In the genomic region with DNA sequence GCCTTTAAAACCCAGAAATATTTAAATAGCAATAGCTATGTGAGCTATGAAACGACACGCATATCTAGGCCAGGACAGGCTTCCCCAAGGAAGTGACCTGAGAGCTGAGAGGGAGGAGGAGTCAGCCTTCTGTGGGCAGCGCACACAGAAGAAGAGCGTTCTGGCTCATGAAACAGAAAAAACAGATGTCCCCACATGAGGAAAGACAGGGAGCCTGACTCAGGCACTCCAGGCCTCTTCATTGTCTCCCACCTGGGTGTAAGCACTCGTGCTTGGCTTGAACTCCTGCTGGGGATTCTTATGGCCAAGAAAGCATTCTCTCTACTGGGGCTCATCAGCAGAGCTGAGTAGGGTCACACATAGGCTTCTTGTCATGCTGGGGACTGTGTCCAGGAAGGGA, we compare ENCODE assay signal across 10 mouse cellular contexts. TPM values are rescaled to one million over a fixed set of nuclear protein-coding genes. Genes with fewer than 3 reads are reported as not detected.
DNase-seq lines count a peak whose midpoint lies in the region; ATAC-seq and TF ChIP-seq lines count a peak whose summit lies in the region.
"Had no signal": no experiment of that assay in that cellular context is flagged by ENCODE, and none has a peak within 500 bp of the region (broad histone marks: within the 10 kb centered on the region; RNA-seq: fewer than 3 reads in every experiment).

No protein-coding gene starts in this region.

- ATAC-seq in neural tube, embryonic 15.5 days (ENCODE audit: low FRiP score) = peak; percentile 18; the same call in 1 of the 2 replicates
- ATAC-seq in lung, embryonic 14.5 days (ENCODE audit: insufficient read depth) = no peak
- ATAC-seq in hindbrain, embryonic 14.5 days (ENCODE audit: low FRiP score) = no peak
- ATAC-seq: activated CD4-positive, CD25-positive, alpha-beta regulatory T cell, adult 4 months had no signal

- peak overlapping the region; percentile 84 for H3K27ac ChIP-seq in gastrocnemius, adult 2 months
- no peak overlapping the region for H3K27ac ChIP-seq in neural tube, embryonic 15.5 days (replicated peaks)
- peak overlapping the region; percentile 63 for H3K27ac ChIP-seq in lung, embryonic 14.5 days (ENCODE audit: low read depth)
- H3K27ac ChIP-seq in hindbrain, embryonic 14.5 days = no peak overlapping the region

- H3K9ac ChIP-seq in neural tube, embryonic 15.5 days (replicated peaks) = no peak overlapping the region
- H3K9ac ChIP-seq in lung, embryonic 14.5 days = no peak overlapping the region
- H3K9ac ChIP-seq in hindbrain, embryonic 14.5 days = no peak overlapping the region

- 0 out of 2 replicates have a peak, but pooled peaks cover 4% of the 10 kb centered on the region for H3K4me1 ChIP-seq in neural tube, embryonic 15.5 days
- peaks cover 7% of the 10 kb centered on the region; the same call in 1 of the 2 replicates for H3K4me1 ChIP-seq in lung, embryonic 14.5 days (ENCODE audit: insufficient read depth)
- peaks cover 12% of the 10 kb centered on the region; the same call in 1 of the 2 replicates for H3K4me1 ChIP-seq in hindbrain, embryonic 14.5 days (replicated peaks; ENCODE audit: control insufficient read depth, insufficient read depth, low read length)

- DNase-seq in gastrocnemius, adult 2 months = peak; percentile 37
- DNase-seq in gastrocnemius, postnatal 14 days = no peak
- DNase-seq in neural tube, embryonic 10.5 days (ENCODE audit: extremely low spot score, low spot score) = no peak
- no peak for DNase-seq in lung, embryonic 14.5 days
- DNase-seq in thymus, postnatal 4 days = peak; percentile 42
- no peak for DNase-seq in layer of hippocampus, postnatal 14 days (ENCODE audit: low spot score in 2 of 2)
- DNase-seq in hindbrain, embryonic 14.5 days (ENCODE audit: low spot score) = no peak

- TF ChIP-seq CTCF in gastrocnemius, adult 2 months (IDR thresholded peaks at IDR 0.05) = no peak
- no peak for TF ChIP-seq CTCF in lung, embryonic 14.5 days (IDR thresholded peaks at IDR 0.05; ENCODE audit: low read depth)

- no peaks in the 10 kb centered on the region for H3K27me3 ChIP-seq in neural tube, embryonic 15.5 days (replicated peaks)
- no peaks in the 10 kb centered on the region for H3K27me3 ChIP-seq in lung, embryonic 14.5 days (ENCODE audit: insufficient read depth, low read length)
- H3K27me3 ChIP-seq in hindbrain, embryonic 14.5 days (ENCODE audit: control insufficient read depth, insufficient read depth, low read length) = no peaks in the 10 kb centered on the region

- WGBS in neural tube, embryonic 15.5 days = 59% methylated on average over 5 of the region's 5 CpGs
- WGBS in lung, embryonic 14.5 days = 27% methylated on average over 5 of the region's 5 CpGs
- 40% methylated on average over 5 of the region's 5 CpGs for WGBS in hindbrain, embryonic 14.5 days

- intact Hi-C loops in gastrocnemius, adult 2 months (cut with DNase I) = no loop called here
- intact Hi-C loops in gastrocnemius, postnatal 14 days (cut with DNase I; ENCODE audit: low total_unique reads) = no loop called here

- H3K4me2 ChIP-seq in neural tube, embryonic 15.5 days = no peak overlapping the region
- H3K4me2 ChIP-seq in lung, embryonic 14.5 days = no peak overlapping the region
- H3K4me2 ChIP-seq in hindbrain, embryonic 14.5 days (replicated peaks) = no peak overlapping the region

- H3K36me3 ChIP-seq in neural tube, embryonic 15.5 days = no peaks in the 10 kb centered on the region
- no peaks in the 10 kb centered on the region for H3K36me3 ChIP-seq in lung, embryonic 14.5 days (ENCODE audit: insufficient read depth)
- H3K36me3 ChIP-seq in hindbrain, embryonic 14.5 days (replicated peaks; ENCODE audit: control insufficient read depth, insufficient read depth) = no peaks in the 10 kb centered on the region

- no peaks in the 10 kb centered on the region for H3K9me3 ChIP-seq in neural tube, embryonic 15.5 days (replicated peaks)
- H3K9me3 ChIP-seq in lung, embryonic 14.5 days (ENCODE audit: low read depth, low read length) = no peaks in the 10 kb centered on the region
- H3K9me3 ChIP-seq in hindbrain, embryonic 14.5 days (ENCODE audit: control insufficient read depth, low read length) = no peaks in the 10 kb centered on the region

- H3K4me3 ChIP-seq in gastrocnemius, adult 2 months = no peak overlapping the region
- no peak overlapping the region for H3K4me3 ChIP-seq in neural tube, embryonic 15.5 days (replicated peaks)
- no peak overlapping the region for H3K4me3 ChIP-seq in lung, embryonic 14.5 days (ENCODE audit: low read depth, low read length)
- no peak overlapping the region for H3K4me3 ChIP-seq in hindbrain, embryonic 14.5 days (replicated peaks; ENCODE audit: low read length)

RNA-seq across cellular contexts. Expression of gene Tspan2, which starts 10.3 kb away (rescaled TPM):
- total RNA-seq in gastrocnemius, adult 2 months (2021) = 1 to 10 TPM; 4.3 to 5.2 TPM
- 10 to 100 TPM; 11.2 to 14.4 TPM for total RNA-seq in gastrocnemius, postnatal 14 days (2021)
- polyA plus RNA-seq in neural tube, embryonic 15.5 days (2015; fragmentation: Nextera tagmentation; extraction: Ambion mirVana) = 15.9 and 19.8 TPM in 2 replicates
- polyA plus RNA-seq in lung, embryonic 14.5 days (2014; fragmentation: Nextera tagmentation; extraction: Ambion mirVana) = 14.5 and 16.2 TPM in 2 replicates
- total RNA-seq in layer of hippocampus, postnatal 14 days (2021) = 100 to 1,000 TPM; 120 to 140 TPM
- 15.4 and 16.1 TPM in 2 replicates for polyA plus RNA-seq in hindbrain, embryonic 14.5 days (2014; fragmentation: Nextera tagmentation; extraction: Ambion mirVana)

RNA-seq across cellular contexts. Expression of gene Tshb, which starts 37.9 kb away (rescaled TPM):
- total RNA-seq in gastrocnemius, adult 2 months (2021) = not detected
- total RNA-seq in gastrocnemius, postnatal 14 days (2021) = not detected
- polyA plus RNA-seq in neural tube, embryonic 15.5 days (2015; fragmentation: Nextera tagmentation; extraction: Ambion mirVana) = 0.14 and 0.17 TPM in 2 replicates
- 0.15 and 0.58 TPM in 2 replicates for polyA plus RNA-seq in lung, embryonic 14.5 days (2014; fragmentation: Nextera tagmentation; extraction: Ambion mirVana)
- not detected for total RNA-seq in layer of hippocampus, postnatal 14 days (2021)
- 0.31 and 0.50 TPM in 2 replicates for polyA plus RNA-seq in hindbrain, embryonic 14.5 days (2014; fragmentation: Nextera tagmentation; extraction: Ambion mirVana)
- polyA plus RNA-seq: cortical plate, adult 2 months had no signal

Comparison
In these comparisons a context has a peak if more than half of its experiments do, and no peak if none do; other contexts are left out.
1. DNase-seq: peak in gastrocnemius, adult 2 months (single experiment) and thymus, postnatal 4 days (single experiment); none in gastrocnemius, postnatal 14 days (single experiment), neural tube, embryonic 10.5 days (single experiment), lung, embryonic 14.5 days (single experiment), layer of hippocampus, postnatal 14 days (0 of 2) and hindbrain, embryonic 14.5 days (single experiment).
2. H3K27ac ChIP-seq: peak in gastrocnemius, adult 2 months (single experiment) and lung, embryonic 14.5 days (single experiment); none in neural tube, embryonic 15.5 days (single experiment) and hindbrain, embryonic 14.5 days (single experiment).
3. RNA of gene Tspan2, which starts 10.3 kb away (total RNA-seq): 120 to 140 TPM in layer of hippocampus, postnatal 14 days; 11.2 to 14.4 TPM in gastrocnemius, postnatal 14 days and 4.3 to 5.2 TPM in gastrocnemius, adult 2 months; every median in the first group is over 4 times any median in the second.